Mouse (Mus musculus): ENCODE data around the gene Gm45234. TPM values are rescaled to one million over a fixed set of nuclear protein-coding genes. Genes with fewer than 3 reads are reported as not detected.

Gene Gm45234
- polyA plus RNA-seq, 1 experiment from 2014 or later: not detected

GRCm38 (mm10) chr6:124757909-124758848, 2.4 kb upstream of the Gm45234 start:
- DNase-seq (ENCODE audit: low spot score): peak; percentile 70
- peaks cover 19% of the 10 kb centered on the region for H3K27me3 ChIP-seq (ENCODE audit: insufficient read depth, poor library complexity, severe bottlenecking)
- H3K9me3 ChIP-seq: no peaks in the 10 kb centered on the region
- H3K4me3 ChIP-seq: peak overlapping the region; percentile 87
- 20% methylated on average over 5 of the region's 5 CpGs for WGBS
- H3K36me3 ChIP-seq: peaks cover 6% of the 10 kb centered on the region; the same call in 1 of the 2 replicates
- peak overlapping the region; percentile 98 for H3K27ac ChIP-seq
- peaks cover 48% of the 10 kb centered on the region for H3K4me1 ChIP-seq (replicated peaks)

GRCm38 (mm10) chr6:124757351-124757880, 1.6 kb upstream of the Gm45234 start:
- 5% methylated on average over 5 of the region's 5 CpGs for WGBS
- Histone ChIP-seq H3K9me3 (no peaks in the 10 kb centered on the region), H3K27ac (peak overlapping the region; percentile 98), H3K27me3 (ENCODE audit: insufficient read depth, poor library complexity, severe bottlenecking) (peaks cover 12% of the 10 kb centered on the region), H3K36me3 (peaks cover 10% of the 10 kb centered on the region; the same call in 1 of the 2 replicates), H3K4me1 (replicated peaks) (peaks cover 48% of the 10 kb centered on the region), H3K4me3 (peak overlapping the region; percentile 87)
- DNase-seq (ENCODE audit: low spot score): peak; percentile 24

- DNase-seq (ENCODE audit: low spot score): peak; percentile 84
- Histone ChIP-seq H3K36me3 (peaks cover 15% of the 10 kb centered on the region; the same call in 1 of the 2 replicates), H3K27ac (peak overlapping the region; percentile 98), H3K4me3 (peak overlapping the region; percentile 87), H3K9me3 (no peaks in the 10 kb centered on the region), H3K4me1 (replicated peaks) (peaks cover 48% of the 10 kb centered on the region), H3K27me3 (ENCODE audit: insufficient read depth, poor library complexity, severe bottlenecking) (peaks cover 10% of the 10 kb centered on the region; the same call in 1 of the 2 replicates)
- 1% methylated on average over 53 of the region's 54 CpGs for WGBS
Observed at GRCm38 (mm10) chr6:124756652-124757350, 980 bp upstream of the Gm45234 start.

- Histone ChIP-seq H3K4me1 (replicated peaks) (peaks cover 48% of the 10 kb centered on the region), H3K27me3 (ENCODE audit: insufficient read depth, poor library complexity, severe bottlenecking) (peaks cover 4% of the 10 kb centered on the region; the same call in 1 of the 2 replicates), H3K9me3 (no peaks in the 10 kb centered on the region), H3K4me3 (peak overlapping the region; percentile 87), H3K36me3 (peaks cover 25% of the 10 kb centered on the region), H3K27ac (peak overlapping the region; percentile 98)
- no peak for DNase-seq (ENCODE audit: low spot score)
- WGBS: 5% methylated on average over 3 of the region's 3 CpGs
Observed at GRCm38 (mm10) chr6:124755306-124755705, 515 bp downstream of the Gm45234 start.

GRCm38 (mm10) chr6:124753861-124754260, 2.0 kb downstream of the Gm45234 start:
- Histone ChIP-seq H3K36me3 (peaks cover 40% of the 10 kb centered on the region), H3K4me3 (no peak overlapping the region), H3K4me1 (replicated peaks) (peaks cover 41% of the 10 kb centered on the region), H3K27me3 (ENCODE audit: insufficient read depth, poor library complexity, severe bottlenecking) (no peaks in the 10 kb centered on the region), H3K27ac (no peak overlapping the region), H3K9me3 (no peaks in the 10 kb centered on the region)
- 92% methylated on average over 2 of the region's 2 CpGs for WGBS
- DNase-seq (ENCODE audit: low spot score): no peak

- Histone ChIP-seq H3K4me1 (replicated peaks) (peaks cover 39% of the 10 kb centered on the region), H3K9me3 (no peaks in the 10 kb centered on the region), H3K27ac (no peak overlapping the region), H3K36me3 (peaks cover 64% of the 10 kb centered on the region), H3K4me3 (no peak overlapping the region), H3K27me3 (ENCODE audit: insufficient read depth, poor library complexity, severe bottlenecking) (no peaks in the 10 kb centered on the region)
- no peak for DNase-seq (ENCODE audit: low spot score)
- WGBS: 90% methylated on average over 8 of the region's 8 CpGs
Observed at GRCm38 (mm10) chr6:124750405-124750804, 5.4 kb downstream of the Gm45234 start.

GRCm38 (mm10) chr6:124746654-124747632, 8.9 kb downstream of the Gm45234 start:
- H3K4me3 ChIP-seq: peak overlapping the region; percentile 68
- H3K4me1 ChIP-seq (replicated peaks): peaks cover 41% of the 10 kb centered on the region
- no peak for DNase-seq (ENCODE audit: low spot score)
- H3K27me3 ChIP-seq (ENCODE audit: insufficient read depth, poor library complexity, severe bottlenecking): no peaks in the 10 kb centered on the region
- H3K27ac ChIP-seq: peak overlapping the region; percentile 95
- 87% methylated on average over 7 of the region's 7 CpGs for WGBS
- no peaks in the 10 kb centered on the region for H3K9me3 ChIP-seq
- H3K36me3 ChIP-seq: peaks cover 79% of the 10 kb centered on the region

- Histone ChIP-seq H3K4me1 (replicated peaks) (peaks cover 47% of the 10 kb centered on the region), H3K36me3 (peaks cover 75% of the 10 kb centered on the region), H3K27ac (peak overlapping the region; percentile 95), H3K9me3 (no peaks in the 10 kb centered on the region), H3K27me3 (ENCODE audit: insufficient read depth, poor library complexity, severe bottlenecking) (no peaks in the 10 kb centered on the region), H3K4me3 (peak overlapping the region; percentile 68)
- no peak for DNase-seq (ENCODE audit: low spot score)
- WGBS: 17% methylated on average over 8 of the region's 8 CpGs
Observed at GRCm38 (mm10) chr6:124746296-124746605, 9.6 kb downstream of the Gm45234 start.

GRCm38 (mm10) chr6:124745490-124746295, 10.1 kb downstream of the Gm45234 start:
- H3K36me3 ChIP-seq: peaks cover 71% of the 10 kb centered on the region

GRCm38 (mm10) chr6:124744755-124745321, 11.0 kb downstream of the Gm45234 start:
- Histone ChIP-seq H3K27ac (peak overlapping the region; percentile 95), H3K27me3 (ENCODE audit: insufficient read depth, poor library complexity, severe bottlenecking) (no peaks in the 10 kb centered on the region), H3K36me3 (peaks cover 63% of the 10 kb centered on the region), H3K4me3 (peak overlapping the region; percentile 68), H3K4me1 (replicated peaks) (peaks cover 55% of the 10 kb centered on the region), H3K9me3 (no peaks in the 10 kb centered on the region)
- DNase-seq (ENCODE audit: low spot score): no peak
- 72% methylated on average over 26 of the region's 26 CpGs for WGBS

More at GRCm38 (mm10) chr6:124745490-124746295, 10.1 kb downstream of the Gm45234 start:
- Histone ChIP-seq H3K4me1 (replicated peaks) (peaks cover 48% of the 10 kb centered on the region), H3K27ac (peak overlapping the region; percentile 95), H3K9me3 (no peaks in the 10 kb centered on the region), H3K4me3 (peak overlapping the region; percentile 68), H3K27me3 (ENCODE audit: insufficient read depth, poor library complexity, severe bottlenecking) (no peaks in the 10 kb centered on the region)
- DNase-seq (ENCODE audit: low spot score): peak; percentile 93
- 1% methylated on average over 85 of the region's 85 CpGs for WGBS

GRCm38 (mm10) chr6:124743647-124744046, 12.2 kb downstream of the Gm45234 start:
- Histone ChIP-seq H3K4me1 (replicated peaks) (peaks cover 67% of the 10 kb centered on the region), H3K27ac (no peak overlapping the region), H3K27me3 (ENCODE audit: insufficient read depth, poor library complexity, severe bottlenecking) (no peaks in the 10 kb centered on the region), H3K9me3 (no peaks in the 10 kb centered on the region), H3K36me3 (peaks cover 51% of the 10 kb centered on the region), H3K4me3 (no peak overlapping the region)
- no peak for DNase-seq (ENCODE audit: low spot score)
- 90% methylated on average over 8 of the region's 8 CpGs for WGBS
